Mouse (Mus musculus) WW6 (cell line): Measurements from ENCODE around the gene Dync1li1.
"Not testable (repeated sequence)": the region's sequence is repeated elsewhere in the genome, so short reads cannot be mapped to it uniquely, and the experiment has no call there.

ENCODE experiments used
- DNase-seq: peaks from one replicate; pipeline ENCODE4 v3.0.0-alpha.2; 2013; ENCODE audit warnings: low read depth, low spot score

Dync1li1 gene

GRCm38 (mm10) chr9:114727315-114727714, 38.7 kb downstream of the Dync1li1 start:
- no peak for DNase-seq

DNA sequence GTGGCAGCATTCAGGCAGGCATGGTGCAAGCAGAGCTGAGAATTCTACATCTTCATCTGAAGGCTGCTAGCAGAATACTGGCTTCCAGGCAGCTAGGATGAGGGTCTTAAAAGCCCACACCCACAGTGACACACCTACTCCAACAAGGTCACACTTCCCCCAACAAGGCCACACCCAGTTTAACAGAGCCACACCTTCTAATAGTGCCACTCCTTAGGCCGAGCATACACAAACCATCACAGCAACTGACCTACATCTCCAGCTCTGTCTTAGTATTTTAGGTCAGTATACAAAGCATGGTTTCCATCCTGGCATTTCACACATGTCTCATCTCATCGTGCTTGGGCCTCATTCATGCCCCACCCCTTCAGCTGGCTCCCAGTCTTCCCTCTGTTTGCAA, 39.8 kb downstream of the Dync1li1 start:
- DNase-seq, result not testable (repeated sequence)

DNA sequence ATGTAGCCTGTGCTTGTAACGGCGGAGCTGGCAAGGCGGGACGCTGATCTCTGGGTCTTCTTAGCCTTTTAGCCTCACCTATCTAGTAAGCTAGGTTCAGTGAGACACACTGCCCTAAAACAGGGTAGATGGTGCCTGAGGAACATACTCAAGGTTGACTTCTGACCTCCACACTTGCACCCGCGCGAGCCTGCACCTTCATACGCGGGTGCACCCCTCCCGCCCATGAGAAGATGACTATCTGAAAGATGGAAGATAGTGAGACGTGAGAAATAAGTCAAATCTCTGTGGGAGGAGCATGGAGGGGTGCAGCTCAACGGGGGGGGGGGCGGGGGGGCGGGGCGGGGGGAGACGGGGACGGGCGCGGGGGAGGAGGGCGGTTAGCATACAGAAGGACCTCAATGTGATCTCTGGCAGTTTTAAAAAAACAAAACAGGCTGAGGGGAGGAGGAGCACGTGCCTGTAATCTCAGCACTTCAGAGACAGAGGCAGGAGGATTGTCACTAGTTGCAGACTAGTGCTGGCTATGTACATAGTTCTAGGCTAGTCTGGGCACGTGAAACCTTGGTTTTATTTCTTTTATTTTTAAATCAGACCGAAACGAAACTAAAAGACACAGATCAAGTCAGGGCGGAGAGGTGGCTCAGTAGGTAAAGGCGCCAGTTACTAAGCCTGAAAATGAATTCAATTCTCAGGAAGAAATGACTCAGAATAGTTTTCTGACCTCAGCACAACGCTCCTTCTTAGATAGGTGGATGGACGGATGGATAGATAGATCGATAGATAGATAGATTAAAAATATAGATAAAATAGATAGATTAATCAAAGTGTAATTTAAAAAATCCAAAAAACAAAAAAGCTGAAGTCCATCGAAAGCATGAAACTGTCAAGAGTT, 41.6 kb downstream of the Dync1li1 start:
- no peak for DNase-seq

- DNase-seq, result peak; percentile 91
These were observed 42.6 kb downstream of the Dync1li1 start, which contains the start of gene Cmtm6 for GRCm38 (mm10) chr9:114731011-114731755. Gene Cmtm6 (plus strand): TSS chr9:114731116.

- DNase-seq, result no peak
These were observed 43.5 kb downstream of the Dync1li1 start for GRCm38 (mm10) chr9:114731871-114732682.

DNA sequence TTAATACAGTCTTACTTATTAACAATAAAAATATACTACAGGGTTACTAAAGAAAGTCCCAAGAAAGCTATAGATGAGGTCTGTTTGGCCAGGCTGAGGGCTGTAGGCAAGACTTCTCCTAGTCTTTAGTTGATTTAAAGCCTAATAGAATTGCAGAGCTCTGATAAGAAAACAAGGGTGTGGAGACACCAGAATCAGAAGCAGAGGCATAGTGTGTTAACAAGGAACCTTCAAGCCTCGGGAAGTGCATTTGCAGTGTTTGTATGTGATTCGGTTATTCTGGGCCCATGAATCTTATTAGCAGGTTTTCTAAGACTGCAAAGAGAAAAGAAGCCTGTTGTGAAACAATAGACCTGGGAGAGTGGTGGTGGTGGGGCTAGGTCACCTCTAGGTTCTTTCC, 44.6 kb downstream of the Dync1li1 start:
- DNase-seq, result no peak

DNA sequence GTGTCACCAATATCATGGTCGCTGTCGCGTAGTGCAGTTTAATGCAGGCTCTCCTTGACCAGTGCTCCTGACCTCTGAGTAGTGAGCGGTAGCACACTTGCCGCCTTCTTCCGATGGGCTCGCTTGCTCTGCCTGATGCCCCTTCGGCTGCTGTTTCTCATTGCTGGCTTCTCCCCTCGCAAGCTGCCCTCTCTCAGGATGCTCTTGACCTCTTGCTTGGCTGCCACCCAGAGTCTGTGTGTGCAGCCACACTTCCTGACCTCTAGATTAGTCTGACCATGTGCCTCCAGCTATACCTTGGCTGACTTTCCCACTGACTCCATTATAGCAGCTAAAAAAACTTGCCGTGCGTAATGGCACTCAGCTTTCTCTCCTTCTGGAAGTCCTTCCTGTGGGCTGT, 47.9 kb downstream of the Dync1li1 start:
- DNase-seq, result no peak

GRCm38 (mm10) chr9:114740336-114740735, 51.7 kb downstream of the Dync1li1 start:
- no peak for DNase-seq

DNA sequence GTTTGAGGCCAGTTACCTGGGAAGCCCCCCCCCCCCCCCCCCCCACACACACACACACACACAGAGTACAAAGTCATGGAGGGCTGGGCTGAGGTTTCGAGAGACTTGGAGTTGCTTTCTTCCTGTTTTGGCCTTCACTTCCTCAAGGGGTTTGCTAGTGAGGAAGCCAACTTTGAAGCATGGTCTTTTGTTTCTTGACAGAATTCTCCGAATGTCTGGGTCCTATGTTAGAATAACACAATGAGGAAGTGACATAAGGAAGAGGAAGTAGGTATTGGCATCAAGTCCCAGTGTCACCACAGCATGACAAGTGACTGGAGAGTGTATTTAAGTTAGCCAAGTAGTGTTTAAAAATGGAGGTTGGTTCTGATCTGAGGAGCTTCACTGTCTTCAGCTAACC, 54.1 kb downstream of the Dync1li1 start:
- no peak for DNase-seq

- DNase-seq, result no peak
These were observed 56.6 kb downstream of the Dync1li1 start for GRCm38 (mm10) chr9:114745163-114745562.

- no peak for DNase-seq
These were observed 57.1 kb downstream of the Dync1li1 start for GRCm38 (mm10) chr9:114745654-114746053.

GRCm38 (mm10) chr9:114747012-114747411, 58.4 kb downstream of the Dync1li1 start:
- no peak for DNase-seq

DNA sequence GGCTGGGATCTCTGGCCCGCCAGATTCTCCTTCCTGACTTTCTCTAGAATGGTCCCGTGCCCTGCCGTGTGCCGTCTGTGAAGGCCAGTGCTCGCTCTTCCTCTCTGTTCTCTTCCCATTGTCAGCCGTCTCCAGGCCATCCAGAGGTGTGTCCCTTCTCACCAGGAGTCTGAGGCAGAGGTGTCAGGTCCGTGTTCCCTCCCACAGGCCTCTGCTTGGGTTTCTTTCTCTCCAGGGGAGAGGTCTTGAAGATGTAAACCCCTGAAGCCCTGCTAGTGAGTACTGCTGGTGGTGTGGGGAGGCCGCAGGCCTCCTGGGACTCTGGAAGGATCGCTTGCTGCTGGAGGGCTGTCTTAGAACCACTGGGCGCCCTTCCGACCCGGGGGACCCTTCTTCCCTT, 58.9 kb downstream of the Dync1li1 start:
- no peak for DNase-seq

GRCm38 (mm10) chr9:114751582-114751981, 63.0 kb downstream of the Dync1li1 start:
- no peak for DNase-seq

GRCm38 (mm10) chr9:114752311-114752710, 63.7 kb downstream of the Dync1li1 start:
- DNase-seq, result no peak

DNA sequence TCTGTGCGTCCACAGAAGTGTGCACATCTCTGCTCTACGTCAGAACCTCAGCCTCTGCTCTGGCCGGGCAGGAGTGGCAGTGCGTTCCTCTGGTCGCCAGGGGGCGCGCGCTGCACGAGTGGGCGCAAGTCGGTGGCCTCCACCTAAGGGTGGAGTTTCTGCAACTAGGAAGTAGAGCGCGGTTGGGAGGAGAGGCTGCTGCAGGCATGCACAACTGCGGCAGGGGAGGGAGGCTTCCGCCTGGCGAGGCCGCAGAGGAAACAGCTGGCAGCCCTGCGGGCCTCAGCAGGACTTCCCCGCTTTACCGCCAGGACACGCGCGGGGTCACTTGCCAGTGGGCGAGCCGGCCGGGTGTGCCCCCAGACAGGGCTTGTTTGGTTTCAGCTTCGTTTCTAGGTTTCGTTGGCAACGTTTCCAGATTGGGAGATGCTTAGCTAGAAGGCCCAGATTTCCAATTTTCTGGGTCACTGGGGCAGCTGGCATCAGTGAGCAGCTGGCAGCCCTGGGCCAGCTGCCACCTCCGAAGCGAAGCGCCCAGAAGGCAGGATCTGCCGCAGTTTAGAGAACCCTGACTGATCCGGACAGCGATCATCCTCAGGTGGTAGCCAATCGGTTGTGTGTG, 64.4 kb downstream of the Dync1li1 start:
- peak; percentile 68 for DNase-seq

DNA sequence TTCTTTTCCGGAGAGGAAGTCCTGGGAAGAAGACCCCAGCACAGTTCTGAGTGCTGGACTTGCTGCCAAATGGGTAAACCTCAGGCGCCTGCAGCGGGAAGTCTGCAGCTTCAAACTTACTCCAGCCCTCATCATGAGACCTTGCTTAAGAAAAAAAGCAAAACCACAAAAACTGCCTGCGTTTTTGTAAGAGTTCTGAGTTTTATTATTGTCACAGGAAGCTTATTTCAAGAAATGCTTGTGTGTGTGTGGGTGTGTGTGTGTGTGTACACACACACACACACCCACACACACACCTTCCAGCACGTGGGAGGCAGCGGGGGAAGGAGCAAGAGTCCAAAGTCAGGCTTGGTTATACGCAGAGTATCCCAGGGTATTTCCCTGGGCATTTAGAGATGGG, 69.7 kb downstream of the Dync1li1 start:
- no peak for DNase-seq

DNA sequence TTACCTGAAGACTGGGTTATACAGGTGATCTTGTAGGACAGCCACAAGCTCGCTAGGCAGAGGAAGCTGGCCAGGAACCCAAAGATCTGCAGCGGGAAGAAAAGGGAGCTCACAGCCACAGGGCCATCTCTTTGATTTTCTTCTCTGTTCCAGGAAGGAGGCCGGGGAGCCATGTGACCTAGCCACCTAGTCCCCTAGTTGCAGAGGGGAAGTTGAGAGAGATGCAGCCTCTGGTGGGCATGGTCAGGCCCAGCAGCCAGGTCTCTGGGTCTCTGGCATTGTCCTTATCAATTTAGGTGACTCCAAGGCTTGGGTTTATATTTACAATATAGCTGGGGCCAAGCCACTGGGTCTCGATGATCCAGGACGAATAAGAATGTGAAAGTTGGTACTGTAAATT, 70.2 kb downstream of the Dync1li1 start:
- DNase-seq, result no peak

DNA sequence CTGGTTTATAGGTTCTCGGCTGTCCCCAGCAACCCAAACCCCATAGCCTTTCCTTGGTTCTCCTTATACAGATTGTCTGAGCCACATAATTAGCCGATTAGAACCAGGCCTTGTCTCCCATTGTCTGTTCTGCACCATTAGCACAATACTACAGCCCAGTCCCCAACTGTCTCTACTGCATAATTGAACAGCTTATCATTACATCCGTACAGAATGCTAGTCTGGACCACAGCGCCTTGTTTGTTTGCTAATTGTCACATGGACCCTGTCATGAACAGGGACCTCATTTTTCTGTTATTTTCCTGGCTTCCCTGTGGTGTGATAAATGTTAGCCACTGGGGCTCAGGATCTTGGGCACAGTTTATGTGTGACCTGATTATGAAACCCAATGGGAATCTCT, 71.3 kb downstream of the Dync1li1 start:
- DNase-seq, result no peak

- no peak for DNase-seq
These were observed 71.8 kb downstream of the Dync1li1 start for GRCm38 (mm10) chr9:114760353-114760752.

GRCm38 (mm10) chr9:114761848-114762247, 73.3 kb downstream of the Dync1li1 start:
- no peak for DNase-seq
